Mouse (Mus musculus): ENCODE results near the gene Adamts16. TPM values are rescaled to one million over a fixed set of nuclear protein-coding genes. Genes with fewer than 3 reads are reported as not detected.

Adamts16 gene
- polyA plus RNA-seq, 1 experiment from 2014 or later = 0.38 TPM

DNA sequence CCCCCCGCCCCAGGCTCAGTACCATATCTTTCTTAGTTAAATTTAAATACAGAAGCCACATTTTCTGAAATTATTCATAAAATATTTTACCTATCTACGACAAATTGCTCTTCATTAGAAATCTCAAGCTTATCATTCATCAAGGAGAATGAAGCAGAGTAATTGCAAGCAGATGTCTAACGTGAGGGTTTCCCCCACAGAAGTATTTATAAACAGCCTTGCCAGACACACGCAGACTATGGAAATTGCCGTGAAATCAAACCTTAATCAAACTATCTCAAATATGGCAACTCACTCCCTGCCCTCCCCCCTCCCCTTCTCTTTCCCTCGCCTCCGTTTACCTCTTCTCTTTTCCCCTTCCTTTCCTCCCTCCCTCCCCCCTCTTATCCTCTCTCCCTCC, 61.8 kb downstream of the Adamts16 start:
- H3K27me3 ChIP-seq (ENCODE audit: insufficient read depth, poor library complexity, severe bottlenecking) = no peaks in the 10 kb centered on the region
- H3K36me3 ChIP-seq = no peaks in the 10 kb centered on the region
- WGBS = 54% methylated on average over 7 of the region's 7 CpGs
- no peak overlapping the region for H3K4me3 ChIP-seq
- H3K27ac ChIP-seq = no peak overlapping the region
- H3K9me3 ChIP-seq = no peaks in the 10 kb centered on the region
- H3K4me1 ChIP-seq = no peaks in the 10 kb centered on the region
- no peak for DNase-seq (ENCODE audit: low spot score)

GRCm38 (mm10) chr13:70778872-70779554, 62.6 kb downstream of the Adamts16 start:
- Histone ChIP-seq H3K4me1 (no peaks in the 10 kb centered on the region), H3K4me3 (no peak overlapping the region), H3K27ac (no peak overlapping the region), H3K9me3 (no peaks in the 10 kb centered on the region), H3K27me3 (ENCODE audit: insufficient read depth, poor library complexity, severe bottlenecking) (no peaks in the 10 kb centered on the region), H3K36me3 (no peaks in the 10 kb centered on the region)
- DNase-seq (ENCODE audit: low spot score) = no peak
- 67% methylated on average over 9 of the region's 9 CpGs for WGBS

DNA sequence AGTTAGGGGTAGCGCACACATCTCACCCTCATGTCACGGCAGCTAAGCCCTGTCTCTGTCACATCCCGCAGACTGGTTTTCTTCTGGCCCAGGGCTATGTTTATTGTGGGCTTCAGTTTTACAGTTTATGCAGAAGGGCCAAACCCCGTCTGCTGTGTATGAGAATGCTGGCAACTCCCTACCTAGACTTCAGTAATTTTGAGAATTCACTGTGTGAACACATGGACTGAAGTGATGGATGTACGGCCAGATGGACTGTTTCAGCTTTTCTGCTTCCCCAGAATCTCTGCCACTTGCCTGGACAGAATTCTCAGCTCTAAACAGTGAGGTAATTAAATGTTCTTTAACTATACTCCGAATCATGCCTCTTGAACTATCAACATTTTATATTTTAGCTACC, 70.5 kb downstream of the Adamts16 start:
- Histone ChIP-seq H3K4me1 (no peaks in the 10 kb centered on the region), H3K4me3 (no peak overlapping the region), H3K9me3 (no peaks in the 10 kb centered on the region), H3K27ac (no peak overlapping the region), H3K36me3 (no peaks in the 10 kb centered on the region), H3K27me3 (ENCODE audit: insufficient read depth, poor library complexity, severe bottlenecking) (no peaks in the 10 kb centered on the region)
- 81% methylated on average over 6 of the region's 6 CpGs for WGBS
- DNase-seq (ENCODE audit: low spot score) = no peak

DNA sequence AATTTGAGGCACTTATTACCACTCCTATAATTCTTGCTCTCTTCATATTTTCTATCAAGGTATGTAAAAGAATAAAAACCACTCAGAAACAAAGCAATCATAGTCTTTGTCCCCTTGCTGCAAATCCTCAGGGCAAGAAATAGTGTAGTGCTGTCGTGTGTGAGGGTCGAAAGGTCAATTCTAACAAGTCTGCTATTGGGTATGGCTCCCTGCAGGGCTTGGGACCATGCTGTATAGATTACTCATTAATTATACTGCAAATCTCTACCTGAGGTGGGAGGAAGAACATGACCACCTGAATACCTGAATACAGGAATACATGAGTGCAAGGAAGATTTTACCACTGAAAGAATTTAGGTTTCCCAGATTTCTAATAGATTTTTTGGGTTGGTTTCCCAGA, 72.5 kb downstream of the Adamts16 start:
- H3K4me1 ChIP-seq = no peaks in the 10 kb centered on the region
- H3K9me3 ChIP-seq = no peaks in the 10 kb centered on the region
- no peaks in the 10 kb centered on the region for H3K36me3 ChIP-seq
- WGBS = 84% methylated on average over 2 of the region's 2 CpGs
- H3K27me3 ChIP-seq (ENCODE audit: insufficient read depth, poor library complexity, severe bottlenecking) = no peaks in the 10 kb centered on the region
- H3K27ac ChIP-seq = no peak overlapping the region
- DNase-seq (ENCODE audit: low spot score) = no peak
- H3K4me3 ChIP-seq = no peak overlapping the region

DNA sequence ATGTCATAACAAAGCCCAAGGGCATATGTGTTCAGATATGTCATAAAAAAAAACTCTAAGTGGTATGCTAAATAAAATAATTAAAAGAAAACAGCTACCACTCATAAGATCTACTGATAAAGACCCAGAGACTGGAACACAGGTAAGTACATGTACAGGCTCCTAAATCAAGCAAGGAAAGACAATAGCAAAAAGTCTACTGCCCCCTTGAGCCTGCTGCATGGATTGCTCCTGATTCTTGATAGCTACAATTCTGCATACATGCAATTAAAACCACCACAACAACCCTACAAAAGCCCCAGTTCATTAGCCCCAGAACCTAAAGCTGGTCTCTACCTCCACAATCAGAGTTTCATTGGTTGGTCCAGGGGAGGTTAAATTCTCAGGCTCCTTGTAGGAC, 74.1 kb downstream of the Adamts16 start:
- no peak overlapping the region for H3K27ac ChIP-seq
- no peaks in the 10 kb centered on the region for H3K9me3 ChIP-seq
- DNase-seq (ENCODE audit: low spot score) = no peak
- no peaks in the 10 kb centered on the region for H3K27me3 ChIP-seq (ENCODE audit: insufficient read depth, poor library complexity, severe bottlenecking)
- H3K4me1 ChIP-seq = no peaks in the 10 kb centered on the region
- no peaks in the 10 kb centered on the region for H3K36me3 ChIP-seq
- no peak overlapping the region for H3K4me3 ChIP-seq

DNA sequence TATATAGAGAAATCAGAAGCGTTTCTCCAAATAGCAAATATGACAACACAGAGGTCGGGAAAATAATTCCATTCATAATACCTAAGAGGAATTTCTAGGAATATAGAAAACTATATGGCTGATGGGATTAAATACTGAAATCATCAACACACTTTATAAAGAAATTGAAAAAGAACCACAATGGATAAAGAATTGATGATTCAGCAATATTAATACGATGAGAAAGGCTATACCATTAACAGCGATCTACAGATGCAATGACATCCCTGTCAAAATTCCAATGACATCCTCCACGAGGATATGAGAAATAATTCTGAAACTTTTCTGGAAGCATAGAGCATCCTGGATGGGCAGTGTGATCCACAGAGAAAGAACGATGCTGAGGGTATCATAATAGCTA, 76.9 kb downstream of the Adamts16 start:
- Histone ChIP-seq H3K9me3 (no peaks in the 10 kb centered on the region), H3K4me1 (no peaks in the 10 kb centered on the region), H3K27me3 (ENCODE audit: insufficient read depth, poor library complexity, severe bottlenecking) (no peaks in the 10 kb centered on the region), H3K27ac (no peak overlapping the region), H3K36me3 (no peaks in the 10 kb centered on the region), H3K4me3 (no peak overlapping the region)
- 77% methylated on average over 6 of the region's 6 CpGs for WGBS
- DNase-seq (ENCODE audit: low spot score) = no peak

DNA sequence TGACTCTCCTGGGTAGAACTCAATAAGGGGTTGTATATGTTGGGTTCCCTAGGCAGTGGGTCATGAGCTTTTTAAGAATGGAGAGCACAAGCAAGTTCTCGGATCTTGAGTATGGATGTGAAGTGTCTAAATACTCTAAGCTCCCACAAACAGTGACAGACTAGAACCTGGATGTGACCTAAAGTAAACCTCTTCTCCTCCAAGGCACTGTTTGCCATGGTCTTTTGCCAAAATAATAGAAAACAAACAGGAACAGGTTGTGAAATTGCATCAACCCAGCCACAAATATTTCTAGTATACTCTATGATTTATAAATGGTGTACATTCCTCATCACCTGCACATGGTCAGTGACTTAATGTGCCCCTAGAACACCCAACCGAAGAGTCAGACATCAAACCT, 79.0 kb downstream of the Adamts16 start:
- H3K4me1 ChIP-seq = no peaks in the 10 kb centered on the region
- no peak overlapping the region for H3K4me3 ChIP-seq
- no peaks in the 10 kb centered on the region for H3K36me3 ChIP-seq
- WGBS = 79% methylated on average over 2 of the region's 2 CpGs
- no peak overlapping the region for H3K27ac ChIP-seq
- no peak for DNase-seq (ENCODE audit: low spot score)
- no peaks in the 10 kb centered on the region for H3K27me3 ChIP-seq (ENCODE audit: insufficient read depth, poor library complexity, severe bottlenecking)
- no peaks in the 10 kb centered on the region for H3K9me3 ChIP-seq

- Histone ChIP-seq H3K36me3 (no peaks in the 10 kb centered on the region), H3K4me1 (no peaks in the 10 kb centered on the region), H3K27me3 (ENCODE audit: insufficient read depth, poor library complexity, severe bottlenecking) (no peaks in the 10 kb centered on the region), H3K4me3 (no peak overlapping the region), H3K27ac (no peak overlapping the region), H3K9me3 (no peaks in the 10 kb centered on the region)
- no peak for DNase-seq (ENCODE audit: low spot score)
- WGBS = 74% methylated on average over 2 of the region's 2 CpGs
These were observed 80.3 kb downstream of the Adamts16 start for GRCm38 (mm10) chr13:70761312-70761711.

DNA sequence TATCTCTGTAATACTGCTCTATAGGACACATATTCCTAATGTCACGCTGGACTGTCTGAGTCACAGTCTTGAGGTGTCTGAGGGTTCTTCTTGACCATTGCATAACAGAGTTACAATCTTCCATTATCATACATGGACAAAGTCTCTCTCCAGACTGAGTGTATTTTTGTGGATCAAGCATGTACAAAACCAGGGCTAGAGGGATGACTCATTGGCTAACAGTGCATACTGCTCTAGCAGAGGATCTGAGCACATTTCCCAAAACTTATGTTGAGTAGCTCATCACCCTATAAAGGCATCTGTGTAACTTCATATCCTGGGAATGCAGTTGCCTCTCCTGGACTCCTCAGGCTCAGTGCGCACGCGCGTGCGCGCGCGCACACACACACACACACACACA, 81.4 kb downstream of the Adamts16 start:
- Histone ChIP-seq H3K4me3 (no peak overlapping the region), H3K4me1 (no peaks in the 10 kb centered on the region), H3K27me3 (ENCODE audit: insufficient read depth, poor library complexity, severe bottlenecking) (no peaks in the 10 kb centered on the region), H3K9me3 (no peaks in the 10 kb centered on the region), H3K27ac (no peak overlapping the region), H3K36me3 (no peaks in the 10 kb centered on the region)
- WGBS = 93% methylated on average over 9 of the region's 9 CpGs
- DNase-seq (ENCODE audit: low spot score) = no peak

DNA sequence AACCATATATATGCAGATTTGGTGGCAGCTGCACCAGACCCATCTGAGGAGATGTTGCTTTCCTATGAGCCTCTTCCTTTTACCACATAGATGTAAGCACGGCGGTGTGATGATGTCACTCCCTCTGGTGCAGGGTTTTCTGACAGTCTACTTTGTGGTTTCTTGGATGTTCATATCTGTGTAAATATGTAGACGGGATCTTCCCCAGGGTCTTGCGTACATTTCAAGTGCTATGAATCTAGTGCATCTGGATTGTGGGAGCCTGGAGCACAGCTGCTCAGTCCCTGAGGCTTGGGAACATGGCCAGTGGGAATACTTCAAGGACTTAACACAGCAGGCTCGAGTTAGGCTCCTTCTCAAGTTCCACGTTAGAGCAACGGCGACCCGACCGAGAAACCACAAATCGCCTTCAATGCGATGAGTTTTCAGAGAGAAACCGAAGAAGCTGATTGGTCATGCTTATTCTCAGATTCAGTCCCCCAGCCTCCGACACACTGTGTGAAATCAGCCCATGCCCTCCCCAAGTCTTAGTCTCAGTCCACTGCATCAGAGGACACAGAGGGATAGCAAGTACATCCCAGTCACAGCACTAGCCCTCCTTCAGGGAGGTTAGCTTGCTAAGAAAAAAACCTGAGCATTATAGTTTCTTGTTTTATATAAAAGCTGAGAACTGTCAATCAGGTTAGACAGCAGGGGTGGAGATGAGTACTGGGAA, 95.2 kb downstream of the Adamts16 start:
- peaks cover 6% of the 10 kb centered on the region; the same call in 1 of the 2 replicates for H3K4me1 ChIP-seq
- H3K27me3 ChIP-seq (ENCODE audit: insufficient read depth, poor library complexity, severe bottlenecking) = peaks cover 53% of the 10 kb centered on the region
- no peak overlapping the region for H3K4me3 ChIP-seq
- no peak for DNase-seq (ENCODE audit: low spot score)
- 73% methylated on average over 14 of the region's 14 CpGs for WGBS
- no peaks in the 10 kb centered on the region for H3K9me3 ChIP-seq
- H3K36me3 ChIP-seq = no peaks in the 10 kb centered on the region
- no peak overlapping the region for H3K27ac ChIP-seq

DNA sequence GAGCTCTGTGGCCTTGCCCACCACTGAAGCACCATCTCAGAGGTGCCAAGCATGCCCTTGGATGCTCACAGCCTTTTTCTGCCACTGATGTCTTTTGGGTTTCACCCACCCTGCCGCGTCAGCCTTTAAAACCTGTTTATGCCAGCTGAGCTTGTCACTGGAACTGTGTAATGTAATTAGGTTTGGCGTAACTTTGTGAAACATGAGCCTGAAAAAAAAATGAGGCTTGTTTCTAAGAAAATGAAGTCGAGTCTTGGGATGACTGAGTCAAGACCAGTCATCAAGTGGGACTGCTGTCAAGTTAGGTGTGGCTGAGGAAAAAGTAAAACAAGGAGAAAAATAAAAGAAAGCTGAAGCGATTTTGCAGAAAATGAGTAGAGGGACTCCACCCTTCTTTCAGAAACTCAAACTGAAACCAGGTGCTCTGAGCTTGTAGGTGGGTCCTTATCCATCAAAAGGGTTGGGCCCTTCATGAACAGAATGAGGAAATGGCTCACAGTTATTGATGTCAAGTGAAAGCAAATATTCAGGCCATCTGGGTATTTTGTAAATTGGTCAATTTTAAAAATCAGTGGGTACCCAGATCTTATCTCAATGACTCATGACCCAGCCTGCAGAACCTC, 97.1 kb downstream of the Adamts16 start:
- 87% methylated on average over 5 of the region's 5 CpGs for WGBS
- no peaks in the 10 kb centered on the region for H3K9me3 ChIP-seq
- H3K36me3 ChIP-seq = no peaks in the 10 kb centered on the region
- H3K27ac ChIP-seq = no peak overlapping the region
- no peak for DNase-seq (ENCODE audit: low spot score)
- H3K4me1 ChIP-seq = peaks cover 22% of the 10 kb centered on the region
- peaks cover 57% of the 10 kb centered on the region for H3K27me3 ChIP-seq (ENCODE audit: insufficient read depth, poor library complexity, severe bottlenecking)
- H3K4me3 ChIP-seq = no peak overlapping the region

- peaks cover 22% of the 10 kb centered on the region for H3K4me1 ChIP-seq
- DNase-seq (ENCODE audit: low spot score) = no peak
- H3K27ac ChIP-seq = no peak overlapping the region
- peaks cover 68% of the 10 kb centered on the region for H3K27me3 ChIP-seq (ENCODE audit: insufficient read depth, poor library complexity, severe bottlenecking)
- no peaks in the 10 kb centered on the region for H3K9me3 ChIP-seq
- no peaks in the 10 kb centered on the region for H3K36me3 ChIP-seq
- no peak overlapping the region for H3K4me3 ChIP-seq
- WGBS = 80% methylated on average over 4 of the region's 4 CpGs
These were observed 98.9 kb downstream of the Adamts16 start for GRCm38 (mm10) chr13:70742693-70743092.

Measured in heart, embryonic 10.5 days (tissue).